Mouse (Mus musculus) ES-E14 (cell line): ENCODE data around the gene AC170998.1.

ENCODE experiments used
- CHD2 ChIP-seq: IDR thresholded peaks from 2 replicates; pipeline ENCODE4 v1.6.1; 2014; ENCODE audit warnings: mild to moderate bottlenecking, low read depth, low read length, inconsistent platforms
- HCFC1 ChIP-seq: IDR thresholded peaks from 2 replicates; pipeline ENCODE4 v1.6.1; 2012; ENCODE audit warnings: low read length, inconsistent platforms, borderline replicate concordance; ENCODE audit not compliant: insufficient read depth
- MAFK ChIP-seq: IDR thresholded peaks from 2 replicates; pipeline ENCODE4 v1.6.1; 2014; ENCODE audit warnings: mild to moderate bottlenecking, low read depth, low read length, inconsistent platforms; ENCODE audit not compliant: insufficient read depth
- ZC3H11A ChIP-seq: IDR thresholded peaks from 2 replicates; pipeline ENCODE4 v1.6.1; 2012; ENCODE audit warnings: low read depth, mild to moderate bottlenecking, inconsistent platforms, low read length, borderline replicate concordance
- ZNF384 ChIP-seq: IDR thresholded peaks from 2 replicates; pipeline ENCODE4 v1.6.1; 2012; ENCODE audit warnings: low read depth, low read length, inconsistent platforms

DNA sequence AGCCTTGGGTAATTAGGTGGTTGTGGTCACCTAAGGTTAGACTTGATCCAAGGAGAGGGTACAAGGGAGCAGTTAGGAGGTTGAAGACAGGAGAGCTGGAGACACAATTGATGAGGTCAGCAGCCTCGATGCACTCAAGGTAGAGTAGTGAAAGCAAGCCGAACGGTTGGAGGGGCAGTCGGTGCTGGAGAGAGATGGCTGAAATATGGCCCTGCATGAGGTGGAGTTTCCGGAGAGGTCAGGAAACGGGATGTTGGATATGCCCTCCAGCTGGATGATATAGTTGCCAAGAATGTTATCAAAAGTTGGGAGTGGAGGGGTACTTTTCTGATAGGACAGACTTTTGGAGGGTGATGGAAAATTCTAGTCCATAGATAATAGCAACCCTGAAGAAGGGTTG lies 13.6 kb upstream of the AC170998.1 start:
- no peak for TF ChIP-seq ZNF384
- no peak for TF ChIP-seq MAFK
- TF ChIP-seq ZC3H11A: no peak
- TF ChIP-seq HCFC1: no peak
- TF ChIP-seq CHD2: no peak
